Mouse (Mus musculus): Measurements from ENCODE around the gene Ap4b1. TPM values are rescaled to one million over a fixed set of nuclear protein-coding genes. Genes with fewer than 3 reads are reported as not detected.

Gene Ap4b1
- polyA plus RNA-seq, 1 experiment: 36.2 TPM

DNA sequence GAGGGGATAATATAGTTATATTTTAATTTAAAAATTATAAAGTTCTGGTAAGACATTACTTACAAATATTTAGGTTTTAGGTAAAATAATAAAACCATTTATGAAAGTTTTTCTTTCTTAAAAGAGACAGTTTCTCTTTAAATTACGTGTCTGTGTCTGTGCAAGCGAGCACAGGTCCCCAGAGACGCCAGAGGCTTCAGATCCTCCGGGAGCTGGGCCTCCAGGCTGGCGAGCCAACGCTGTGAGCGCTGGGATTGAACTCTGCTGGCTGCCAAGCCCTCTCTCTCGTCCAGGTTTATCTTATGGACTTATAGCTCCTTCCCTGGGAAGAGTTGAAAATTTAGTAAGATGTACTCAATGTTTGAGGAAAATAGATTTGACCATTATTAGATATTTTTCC is 44.5 kb downstream of the Ap4b1 start:
- H3K36me3 ChIP-seq (ENCODE audit: control insufficient read depth, insufficient read depth, low read length): no peaks in the 10 kb centered on the region
- TF ChIP-seq CTCF (IDR thresholded peaks at IDR 0.05; ENCODE audit: control insufficient read depth, insufficient read depth, insufficient replicate concordance, low read depth, low read length) (no peak), POLR2A (IDR thresholded peaks at IDR 0.05; ENCODE audit: control insufficient read depth, low read depth, low read length) (no peak)
- no peak overlapping the region for H3K4me3 ChIP-seq (ENCODE audit: control insufficient read depth, low read depth, low read length)
- no peaks in the 10 kb centered on the region for H3K27me3 ChIP-seq (ENCODE audit: control insufficient read depth, insufficient read depth, low read length)
- H3K4me1 ChIP-seq (ENCODE audit: control insufficient read depth, insufficient read depth, low read length): no peaks in the 10 kb centered on the region
- H3K27ac ChIP-seq (ENCODE audit: control insufficient read depth, insufficient read depth, low read depth, low read length): no peak overlapping the region

DNA sequence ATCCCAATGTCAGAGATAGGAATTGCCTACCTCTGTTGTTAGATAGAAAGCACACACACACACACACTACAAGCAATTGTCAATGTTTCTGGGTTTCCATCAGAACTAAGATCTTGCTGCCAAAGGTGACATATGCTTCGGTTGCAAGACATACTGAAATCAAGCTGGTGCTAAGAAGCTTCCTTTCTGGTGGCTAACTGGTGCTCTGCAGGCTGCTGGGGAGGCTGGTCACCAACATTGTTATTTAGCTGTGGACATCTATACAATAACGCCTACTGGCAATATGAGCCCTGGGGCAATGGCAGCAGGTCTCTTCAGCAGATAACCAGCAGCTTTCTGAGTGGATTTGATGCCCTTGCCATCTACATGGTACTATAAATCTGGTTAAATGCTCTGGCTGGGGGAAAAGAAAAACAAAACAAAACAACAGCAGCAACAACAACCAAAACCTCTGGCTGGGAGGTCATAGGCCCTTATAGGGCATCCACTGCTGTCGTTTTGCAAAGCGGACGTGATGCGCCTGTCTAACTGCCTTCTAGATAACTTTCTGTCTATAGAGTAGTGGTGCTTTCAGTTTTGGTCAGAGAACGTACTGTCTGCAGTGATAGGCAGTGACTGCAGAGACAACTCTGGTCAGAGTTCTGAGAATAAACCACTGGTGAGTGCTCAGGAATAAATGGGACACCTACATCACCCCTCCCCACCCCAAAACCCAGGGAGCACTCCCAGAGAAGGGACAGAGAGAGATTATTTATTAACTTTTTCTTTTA is 47.9 kb downstream of the Ap4b1 start:
- no peak for TF ChIP-seq POLR2A (IDR thresholded peaks at IDR 0.05; ENCODE audit: control insufficient read depth, low read depth, low read length)
- no peak for TF ChIP-seq CTCF (IDR thresholded peaks at IDR 0.05; ENCODE audit: control insufficient read depth, insufficient read depth, insufficient replicate concordance, low read depth, low read length)
- Histone ChIP-seq H3K27ac (ENCODE audit: control insufficient read depth, insufficient read depth, low read depth, low read length) (no peak overlapping the region), H3K4me1 (ENCODE audit: control insufficient read depth, insufficient read depth, low read length) (peaks cover 7% of the 10 kb centered on the region), H3K4me3 (ENCODE audit: control insufficient read depth, low read depth, low read length) (no peak overlapping the region), H3K27me3 (ENCODE audit: control insufficient read depth, insufficient read depth, low read length) (no peaks in the 10 kb centered on the region), H3K36me3 (ENCODE audit: control insufficient read depth, insufficient read depth, low read length) (no peaks in the 10 kb centered on the region)

DNA sequence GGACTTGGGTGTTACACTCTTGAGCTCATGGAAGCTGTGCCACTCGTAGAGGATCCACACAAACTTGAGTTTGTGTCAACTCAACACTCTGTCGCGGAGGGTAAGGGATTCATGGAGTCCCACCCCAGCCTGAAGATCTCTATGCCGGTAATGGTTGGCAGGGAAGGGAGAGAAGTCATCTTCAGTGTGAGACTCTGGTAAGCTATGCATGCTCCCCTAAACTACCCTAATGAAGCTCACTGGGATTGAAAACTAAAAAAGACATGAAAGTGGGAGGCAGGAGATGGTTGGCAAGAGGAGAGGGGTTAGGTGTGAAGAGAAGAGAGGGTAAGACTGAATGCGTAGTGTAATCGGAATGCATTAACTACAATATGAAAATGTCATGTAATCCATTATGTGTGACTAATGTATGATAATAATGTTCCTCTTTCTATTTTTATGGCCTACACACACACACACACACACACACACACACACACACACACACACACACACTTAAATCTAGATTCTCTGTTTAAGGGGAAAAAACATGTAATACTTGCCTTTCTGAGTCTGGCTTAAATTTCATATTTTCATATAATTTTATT is 48.8 kb downstream of the Ap4b1 start:
- Histone ChIP-seq H3K4me3 (ENCODE audit: control insufficient read depth, low read depth, low read length) (no peak overlapping the region), H3K27ac (ENCODE audit: control insufficient read depth, insufficient read depth, low read depth, low read length) (no peak overlapping the region), H3K4me1 (ENCODE audit: control insufficient read depth, insufficient read depth, low read length) (peaks cover 7% of the 10 kb centered on the region), H3K36me3 (ENCODE audit: control insufficient read depth, insufficient read depth, low read length) (no peaks in the 10 kb centered on the region), H3K27me3 (ENCODE audit: control insufficient read depth, insufficient read depth, low read length) (no peaks in the 10 kb centered on the region)
- TF ChIP-seq POLR2A (IDR thresholded peaks at IDR 0.05; ENCODE audit: control insufficient read depth, low read depth, low read length) (no peak), CTCF (IDR thresholded peaks at IDR 0.05; ENCODE audit: control insufficient read depth, insufficient read depth, insufficient replicate concordance, low read depth, low read length) (no peak)

DNA sequence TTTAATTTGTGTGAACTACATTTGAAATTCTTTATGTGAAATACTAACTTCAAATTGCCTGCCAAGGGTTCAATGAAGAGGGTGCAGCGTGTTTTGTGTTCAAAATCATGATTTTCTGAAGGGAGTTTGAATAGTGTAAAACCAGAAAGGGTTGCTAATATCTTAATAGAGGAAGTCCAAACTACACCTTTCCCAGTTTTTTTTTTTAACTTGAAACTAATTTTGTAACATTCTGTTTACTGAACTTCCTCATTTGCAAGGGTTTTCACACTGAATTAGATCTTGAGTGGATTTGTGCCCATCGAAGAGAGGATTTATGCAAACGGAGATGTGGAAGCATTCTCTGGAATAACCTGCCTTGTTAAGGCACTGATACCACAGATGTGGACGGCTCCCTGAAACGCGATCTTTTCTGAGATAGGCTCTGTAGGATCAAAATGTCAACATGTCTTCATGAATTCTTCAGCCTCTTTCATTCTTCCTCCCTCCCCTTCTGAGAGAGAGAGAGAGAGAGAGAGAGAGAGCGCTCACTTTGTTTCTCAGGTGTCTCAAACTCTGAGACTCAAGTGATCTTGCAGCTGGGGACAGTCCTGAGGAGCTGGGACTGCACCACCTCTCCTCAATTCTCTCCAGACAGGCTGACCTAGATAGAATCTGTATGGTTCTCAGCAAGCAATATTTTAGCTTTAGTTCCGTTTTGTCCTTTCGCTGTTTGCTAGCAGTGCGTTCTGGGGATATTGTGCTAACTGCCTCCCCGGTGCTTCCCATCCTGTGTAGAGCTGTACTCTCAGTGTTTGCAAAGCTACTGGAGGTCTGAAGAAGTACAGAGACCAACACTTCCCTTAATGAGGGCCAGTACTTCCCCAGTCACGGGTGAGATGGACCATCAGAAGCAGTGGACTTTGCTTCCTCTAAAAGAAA is 49.8 kb downstream of the Ap4b1 start, which contains the start of gene Ptpn22:
Gene Ptpn22 (plus strand): TSS at position 915 of the 921 bp plus-strand sequence.
- H3K36me3 ChIP-seq (ENCODE audit: control insufficient read depth, insufficient read depth, low read length): no peaks in the 10 kb centered on the region
- no peak for TF ChIP-seq CTCF (IDR thresholded peaks at IDR 0.05; ENCODE audit: control insufficient read depth, insufficient read depth, insufficient replicate concordance, low read depth, low read length)
- no peak for TF ChIP-seq POLR2A (IDR thresholded peaks at IDR 0.05; ENCODE audit: control insufficient read depth, low read depth, low read length)
- H3K27me3 ChIP-seq (ENCODE audit: control insufficient read depth, insufficient read depth, low read length): no peaks in the 10 kb centered on the region
- H3K4me1 ChIP-seq (ENCODE audit: control insufficient read depth, insufficient read depth, low read length): peaks cover 7% of the 10 kb centered on the region
- no peak within 1 kb of the TSS for H3K27ac ChIP-seq (ENCODE audit: control insufficient read depth, insufficient read depth, low read depth, low read length)
- no peak within 1 kb of the TSS for H3K4me3 ChIP-seq (ENCODE audit: control insufficient read depth, low read depth, low read length)

DNA sequence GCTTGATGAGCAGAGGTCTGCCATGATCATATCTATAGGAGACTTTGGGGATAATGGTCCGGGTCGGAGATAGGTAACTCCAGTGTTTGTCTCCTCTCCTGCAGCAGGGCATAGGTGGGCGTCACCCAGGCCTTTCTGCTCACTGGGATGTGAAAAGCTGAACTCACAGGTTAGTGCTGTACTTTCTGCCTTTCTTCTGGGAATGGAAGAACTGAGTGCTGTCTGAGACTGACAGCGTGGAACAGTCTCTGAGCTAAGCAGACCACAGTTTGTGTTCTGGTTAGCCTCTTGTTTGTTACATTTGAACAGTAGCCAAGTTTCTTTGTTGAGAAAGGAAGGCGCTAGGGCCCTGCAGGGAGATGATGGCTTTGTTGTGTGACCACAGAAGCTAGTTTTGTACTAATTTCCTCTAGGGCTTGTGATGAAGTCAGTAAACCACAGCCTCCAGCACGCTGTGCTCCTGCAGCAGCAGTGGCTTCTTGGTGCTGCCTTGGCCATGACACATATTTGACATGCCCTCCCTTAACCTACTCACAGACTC is 50.6 kb downstream of the Ap4b1 start:
- no peak overlapping the region for H3K27ac ChIP-seq (ENCODE audit: control insufficient read depth, insufficient read depth, low read depth, low read length)
- H3K27me3 ChIP-seq (ENCODE audit: control insufficient read depth, insufficient read depth, low read length): no peaks in the 10 kb centered on the region
- TF ChIP-seq CTCF (IDR thresholded peaks at IDR 0.05; ENCODE audit: control insufficient read depth, insufficient read depth, insufficient replicate concordance, low read depth, low read length) (no peak), POLR2A (IDR thresholded peaks at IDR 0.05; ENCODE audit: control insufficient read depth, low read depth, low read length) (no peak)
- peaks cover 7% of the 10 kb centered on the region for H3K4me1 ChIP-seq (ENCODE audit: control insufficient read depth, insufficient read depth, low read length)
- no peaks in the 10 kb centered on the region for H3K36me3 ChIP-seq (ENCODE audit: control insufficient read depth, insufficient read depth, low read length)
- H3K4me3 ChIP-seq (ENCODE audit: control insufficient read depth, low read depth, low read length): no peak overlapping the region

DNA sequence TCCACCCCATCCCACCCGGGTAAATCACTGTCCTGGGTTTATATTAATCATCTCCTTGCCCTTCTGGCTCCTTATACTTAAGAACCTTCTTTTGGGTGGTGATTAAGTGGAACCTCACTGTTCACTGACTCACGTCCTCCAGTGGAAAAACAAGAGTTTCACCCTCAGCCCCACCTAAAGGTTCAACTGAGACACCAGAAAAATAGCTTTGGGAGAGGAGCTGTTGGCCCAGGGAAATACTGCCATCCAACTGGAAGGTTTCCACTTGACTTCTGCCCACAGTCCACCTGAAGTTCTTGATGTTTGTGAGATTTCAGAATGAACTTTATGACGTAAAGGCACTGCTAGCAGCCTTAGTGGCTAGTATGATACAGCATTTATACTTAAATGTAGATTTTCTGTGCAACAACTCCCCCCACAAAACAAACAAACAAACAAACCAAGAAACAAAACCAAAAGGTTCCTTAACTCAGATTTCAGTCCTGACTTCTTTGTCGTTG is 53.5 kb downstream of the Ap4b1 start:
- H3K27me3 ChIP-seq (ENCODE audit: control insufficient read depth, insufficient read depth, low read length): no peaks in the 10 kb centered on the region
- no peak overlapping the region for H3K4me3 ChIP-seq (ENCODE audit: control insufficient read depth, low read depth, low read length)
- TF ChIP-seq CTCF (IDR thresholded peaks at IDR 0.05; ENCODE audit: control insufficient read depth, insufficient read depth, insufficient replicate concordance, low read depth, low read length) (no peak), POLR2A (IDR thresholded peaks at IDR 0.05; ENCODE audit: control insufficient read depth, low read depth, low read length) (no peak)

More for the DNA sequence above, 53.5 kb downstream of the Ap4b1 start:
- Histone ChIP-seq H3K4me1 (ENCODE audit: control insufficient read depth, insufficient read depth, low read length) (peaks cover 7% of the 10 kb centered on the region), H3K36me3 (ENCODE audit: control insufficient read depth, insufficient read depth, low read length) (no peaks in the 10 kb centered on the region), H3K27ac (ENCODE audit: control insufficient read depth, insufficient read depth, low read depth, low read length) (no peak overlapping the region)

All from testis, adult 2 months (tissue).